Mouse (Mus musculus) midbrain, embryonic 11.5 days (tissue): Measurements from ENCODE around the gene Trem2. TPM values are rescaled to one million over a fixed set of nuclear protein-coding genes. Genes with fewer than 3 reads are reported as not detected.

Experiments used
- ATAC-seq: fragments of 200-750 bp; cut with Nextera tagmentation; 2 replicates; pipeline ENCODE4 v1.8.0; 2017; ENCODE audit warnings: moderate TSS enrichment, moderate library complexity; ENCODE audit not compliant: low FRiP score
- DNase-seq: peaks from one replicate; pipeline ENCODE4 v3.0.0; 2015; ENCODE audit warnings: low spot score; ENCODE audit errors: missing footprints
- H3K27ac ChIP-seq: fragments of 300-500 bp; sonication (generic); 2 replicates; pipeline ENCODE4 v1.5.1; 2014; ENCODE audit warnings: low read depth, low read length
- H3K27me3 ChIP-seq: fragments of 300-500 bp; sonication (generic); 2 replicates; pipeline ENCODE4 v1.6.1; 2014; ENCODE audit warnings: mild to moderate bottlenecking, low read length, moderate library complexity, mixed read lengths; ENCODE audit not compliant: control insufficient read depth, insufficient read depth
- H3K36me3 ChIP-seq: fragments of 300-500 bp; sonication (generic); 2 replicates; pipeline ENCODE4 v1.6.1; 2014; ENCODE audit warnings: mild to moderate bottlenecking, low read length, moderate library complexity, mixed read lengths; ENCODE audit not compliant: control insufficient read depth, insufficient read depth
- H3K4me1 ChIP-seq: fragments of 300-500 bp; sonication (generic); 2 replicates; pipeline ENCODE4 v1.6.1; 2014; ENCODE audit warnings: low read length; ENCODE audit not compliant: control insufficient read depth, insufficient read depth
- H3K4me2 ChIP-seq: fragments of 300-500 bp; sonication (generic); 2 replicates; pipeline ENCODE4 v1.6.1; 2014; ENCODE audit warnings: mild to moderate bottlenecking, moderate library complexity
- H3K4me3 ChIP-seq: fragments of 300-500 bp; sonication (generic); 2 replicates; pipeline ENCODE4 v1.5.1; 2014; ENCODE audit warnings: low read depth, low read length
- H3K9ac ChIP-seq: fragments of 300-500 bp; sonication (generic); 2 replicates; pipeline ENCODE4 v1.6.1; 2014; ENCODE audit warnings: low read length
- H3K9me3 ChIP-seq: fragments of 300-500 bp; sonication (generic); 2 replicates; pipeline ENCODE4 v1.6.1; 2016; ENCODE audit warnings: low read length; ENCODE audit not compliant: control insufficient read depth
- WGBS: fragments of 180-500 bp; shearing (Covaris S2); extraction: QIAGEN DNeasy Blood & Tissue Kit; methylation state at CpG from one replicate; pipeline ENCODE4 v1.1.7; 2014; 5-methylcytosine and 5-hydroxymethylcytosine counted together
- polyA plus RNA-seq: library from polyadenylated mRNA; unstranded; fragments of >200 nt; fragmentation: Nextera tagmentation; extraction: Ambion mirVana; gene quantifications from 2 replicates; pipeline ENCODE4 v1.2.1, GENCODE M21; 2014

The Trem2 gene
- polyA plus RNA-seq, 1 experiment from 2014 or later: 2.7 TPM

DNA sequence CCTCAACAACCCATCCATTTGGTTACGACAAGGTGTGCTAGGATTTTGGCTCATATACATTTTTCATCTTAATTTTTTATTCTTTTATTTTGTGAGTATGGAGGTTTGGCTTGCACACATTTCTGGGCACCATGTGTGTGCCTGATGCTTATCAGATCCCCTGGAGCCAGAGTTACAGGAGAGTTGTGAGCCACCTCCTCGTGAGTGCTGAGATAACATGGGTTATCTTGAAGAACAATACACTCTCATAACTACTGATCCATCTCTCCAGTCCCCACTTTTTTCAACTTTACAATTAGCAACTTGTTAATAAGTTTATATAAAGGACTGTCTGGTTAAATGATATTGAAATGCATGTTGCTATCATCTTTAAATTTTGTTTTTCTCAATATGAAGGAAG, 24.9 kb upstream of the Trem2 start:
- DNase-seq (no peak), ATAC-seq (no peak)
- Histone ChIP-seq H3K9ac (no peak overlapping the region), H3K36me3 (no peaks in the 10 kb centered on the region), H3K4me2 (no peak overlapping the region), H3K4me3 (no peak overlapping the region), H3K9me3 (no peaks in the 10 kb centered on the region), H3K27me3 (no peaks in the 10 kb centered on the region), H3K4me1 (no peaks in the 10 kb centered on the region), H3K27ac (no peak overlapping the region)
- 83% methylated on average over 2 of the region's 2 CpGs for WGBS

- H3K9me3 ChIP-seq: no peaks in the 10 kb centered on the region
- H3K9ac ChIP-seq: no peak overlapping the region
- H3K27ac ChIP-seq: no peak overlapping the region
- no peak overlapping the region for H3K4me3 ChIP-seq
- no peaks in the 10 kb centered on the region for H3K4me1 ChIP-seq
- no peaks in the 10 kb centered on the region for H3K36me3 ChIP-seq
- WGBS: 70% methylated on average over 3 of the region's 3 CpGs
- DNase-seq (no peak), ATAC-seq (no peak)
- H3K27me3 ChIP-seq: no peaks in the 10 kb centered on the region
- H3K4me2 ChIP-seq: no peak overlapping the region
Observed at GRCm38 (mm10) chr17:48323236-48323635, 23.0 kb upstream of the Trem2 start.

DNA sequence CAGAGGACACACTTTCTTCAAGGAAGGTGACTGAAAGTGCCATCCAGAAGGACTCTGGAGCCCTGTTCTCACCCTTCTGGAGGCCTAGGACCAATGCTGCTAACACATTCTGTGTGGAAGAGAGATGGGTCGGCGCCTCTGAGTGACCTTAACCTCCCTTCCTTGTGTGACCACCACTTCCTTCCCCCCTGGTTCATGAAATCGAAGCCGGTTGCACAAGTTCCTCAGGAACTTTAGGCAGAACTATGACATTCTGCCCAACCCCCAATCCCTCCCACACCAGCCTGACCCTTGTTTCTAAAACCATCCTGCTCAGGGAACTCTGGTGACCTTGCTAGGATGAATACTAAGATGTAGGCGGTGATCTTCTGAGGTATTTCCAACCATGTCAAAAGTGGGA, 21.9 kb upstream of the Trem2 start:
- no peaks in the 10 kb centered on the region for H3K27me3 ChIP-seq
- no peak for DNase-seq
- 93% methylated on average over 5 of the region's 5 CpGs for WGBS
- H3K27ac ChIP-seq: no peak overlapping the region
- no peak for ATAC-seq
- H3K9me3 ChIP-seq: no peaks in the 10 kb centered on the region
- no peak overlapping the region for H3K4me2 ChIP-seq
- H3K4me3 ChIP-seq: no peak overlapping the region
- no peaks in the 10 kb centered on the region for H3K36me3 ChIP-seq
- H3K4me1 ChIP-seq: no peaks in the 10 kb centered on the region
- H3K9ac ChIP-seq: no peak overlapping the region

GRCm38 (mm10) chr17:48325093-48325492, 21.1 kb upstream of the Trem2 start:
- Histone ChIP-seq H3K27me3 (no peaks in the 10 kb centered on the region), H3K9ac (no peak overlapping the region), H3K27ac (no peak overlapping the region), H3K36me3 (no peaks in the 10 kb centered on the region), H3K9me3 (no peaks in the 10 kb centered on the region), H3K4me3 (no peak overlapping the region), H3K4me2 (no peak overlapping the region), H3K4me1 (no peaks in the 10 kb centered on the region)
- DNase-seq (no peak), ATAC-seq (no peak)
- WGBS: 91% methylated on average over 6 of the region's 6 CpGs

GRCm38 (mm10) chr17:48325638-48326037, 20.6 kb upstream of the Trem2 start:
- H3K4me1 ChIP-seq: no peaks in the 10 kb centered on the region
- 92% methylated on average over 11 of the region's 11 CpGs for WGBS
- no peak overlapping the region for H3K27ac ChIP-seq
- H3K27me3 ChIP-seq: no peaks in the 10 kb centered on the region
- ATAC-seq (no peak), DNase-seq (no peak)
- no peak overlapping the region for H3K9ac ChIP-seq
- no peak overlapping the region for H3K4me2 ChIP-seq
- H3K4me3 ChIP-seq: no peak overlapping the region
- no peaks in the 10 kb centered on the region for H3K36me3 ChIP-seq
- no peaks in the 10 kb centered on the region for H3K9me3 ChIP-seq

DNA sequence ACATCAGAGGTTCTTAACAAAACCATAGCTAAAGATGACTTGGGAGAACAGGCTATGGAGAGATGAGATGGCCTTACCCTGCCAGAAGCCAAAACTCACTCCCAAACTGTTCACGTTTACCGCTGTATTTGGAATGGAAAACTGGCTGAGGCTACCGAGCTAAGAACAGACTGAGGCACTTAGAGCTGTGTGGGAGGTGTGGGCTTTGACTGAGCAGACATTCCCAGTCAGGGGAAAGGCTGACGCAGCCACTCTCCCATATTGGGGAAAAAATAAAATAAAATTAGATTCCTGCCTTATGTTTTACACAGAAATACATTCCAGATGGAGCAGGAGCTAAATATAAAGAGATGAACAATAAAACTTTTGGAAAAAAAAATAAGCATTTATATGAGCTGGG, 19.5 kb upstream of the Trem2 start:
- H3K4me1 ChIP-seq: no peaks in the 10 kb centered on the region
- DNase-seq (no peak), ATAC-seq (no peak)
- H3K9me3 ChIP-seq: no peaks in the 10 kb centered on the region
- no peaks in the 10 kb centered on the region for H3K27me3 ChIP-seq
- no peak overlapping the region for H3K4me2 ChIP-seq
- no peak overlapping the region for H3K4me3 ChIP-seq
- H3K9ac ChIP-seq: no peak overlapping the region
- no peaks in the 10 kb centered on the region for H3K36me3 ChIP-seq
- 89% methylated on average over 4 of the region's 4 CpGs for WGBS
- no peak overlapping the region for H3K27ac ChIP-seq

- DNase-seq: no peak
Observed at GRCm38 (mm10) chr17:48332524-48332923, 13.7 kb upstream of the Trem2 start.

DNA sequence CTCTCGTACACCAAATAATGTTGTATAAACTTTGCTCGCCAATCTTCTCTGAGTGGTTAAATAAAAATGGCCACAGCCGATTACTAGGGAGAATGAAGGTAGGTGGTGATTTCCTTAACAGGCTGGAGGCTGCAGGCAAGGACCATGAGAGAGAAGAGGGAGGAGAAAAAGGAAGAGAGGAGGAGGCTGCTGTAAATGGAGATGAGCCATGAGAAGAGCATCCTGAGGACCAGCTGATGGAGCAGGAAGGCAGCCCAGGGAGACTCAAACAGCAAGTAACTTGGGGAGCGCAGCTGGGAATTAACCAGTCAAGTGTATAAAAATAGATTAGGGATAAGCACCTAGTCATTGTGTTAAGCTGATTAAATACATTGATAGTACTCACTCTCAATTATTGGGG, 12.0 kb upstream of the Trem2 start:
- WGBS: 90% methylated on average over 4 of the region's 4 CpGs
- no peak overlapping the region for H3K4me3 ChIP-seq
- H3K9me3 ChIP-seq: no peaks in the 10 kb centered on the region
- no peaks in the 10 kb centered on the region for H3K27me3 ChIP-seq
- H3K4me1 ChIP-seq: no peaks in the 10 kb centered on the region
- ATAC-seq (no peak), DNase-seq (no peak)
- H3K4me2 ChIP-seq: no peak overlapping the region
- H3K9ac ChIP-seq: no peak overlapping the region
- H3K36me3 ChIP-seq: no peaks in the 10 kb centered on the region
- no peak overlapping the region for H3K27ac ChIP-seq

More at GRCm38 (mm10) chr17:48332524-48332923, 13.7 kb upstream of the Trem2 start:
- Histone ChIP-seq H3K4me3 (no peak overlapping the region), H3K27ac (no peak overlapping the region), H3K27me3 (no peaks in the 10 kb centered on the region), H3K36me3 (no peaks in the 10 kb centered on the region), H3K9me3 (no peaks in the 10 kb centered on the region), H3K4me1 (no peaks in the 10 kb centered on the region), H3K9ac (no peak overlapping the region), H3K4me2 (no peak overlapping the region)
- 94% methylated on average over 2 of the region's 2 CpGs for WGBS
- no peak for ATAC-seq

GRCm38 (mm10) chr17:48336857-48337256, 9.3 kb upstream of the Trem2 start:
- ATAC-seq (0 out of 2 replicates have a peak, but pooled peaks have one; percentile 62), DNase-seq (peak; percentile 98)
- Histone ChIP-seq H3K4me2 (no peak overlapping the region), H3K36me3 (no peaks in the 10 kb centered on the region), H3K27ac (no peak overlapping the region), H3K9ac (no peak overlapping the region), H3K4me3 (no peak overlapping the region), H3K27me3 (no peaks in the 10 kb centered on the region), H3K4me1 (no peaks in the 10 kb centered on the region; the same call in 1 of the 2 replicates), H3K9me3 (no peaks in the 10 kb centered on the region)
- 0% methylated on average over 6 of the region's 6 CpGs for whole genome bisulfite sequencing

- Histone ChIP-seq H3K27me3 (no peaks in the 10 kb centered on the region), H3K27ac (no peak overlapping the region), H3K4me1 (no peaks in the 10 kb centered on the region; the same call in 1 of the 2 replicates), H3K4me3 (no peak overlapping the region), H3K36me3 (no peaks in the 10 kb centered on the region), H3K4me2 (no peak overlapping the region), H3K9me3 (no peaks in the 10 kb centered on the region), H3K9ac (no peak overlapping the region)
- DNase-seq (peak; percentile 76), ATAC-seq (no peak)
- WGBS: 85% methylated on average over 1 of the region's 1 CpGs
Observed at GRCm38 (mm10) chr17:48340267-48340666, 5.9 kb upstream of the Trem2 start.
